Mouse (Mus musculus) stomach, embryonic 15.5 days (tissue): ENCODE data around the gene Nyx. TPM values are rescaled to one million over a fixed set of nuclear protein-coding genes. Genes with fewer than 3 reads are reported as not detected.
A peak's percentile ranks its signal among the peaks of the same experiment; 100 is the strongest.
"Not testable (repeated sequence)": the region's sequence is repeated elsewhere in the genome, so short reads cannot be mapped to it uniquely, and the experiment has no call there.

Experiments
- ATAC-seq: fragments of 200-750 bp; cut with Nextera tagmentation; 2 replicates; pipeline ENCODE4 v1.8.0; 2017; ENCODE audit warnings: low read depth, moderate number of reproducible peaks, moderate TSS enrichment; ENCODE audit not compliant: insufficient read depth, low FRiP score
- H3K27ac ChIP-seq: fragments of 300-500 bp; sonication (generic); 2 replicates; pipeline ENCODE4 v1.5.1; 2015; ENCODE audit warnings: mild to moderate bottlenecking, inconsistent platforms
- H3K27me3 ChIP-seq: fragments of 300-500 bp; sonication (generic); replicated peaks from 2 replicates; pipeline ENCODE4 v1.6.1; 2015; ENCODE audit warnings: inconsistent platforms
- H3K36me3 ChIP-seq: fragments of 300-500 bp; sonication (generic); 2 replicates; pipeline ENCODE4 v1.6.1; 2015; ENCODE audit warnings: inconsistent platforms
- H3K4me1 ChIP-seq: fragments of 300-500 bp; sonication (generic); 2 replicates; pipeline ENCODE4 v1.6.1; 2015; ENCODE audit warnings: inconsistent platforms
- H3K4me2 ChIP-seq: fragments of 300-500 bp; sonication (generic); 2 replicates; pipeline ENCODE4 v1.6.1; 2015; ENCODE audit warnings: mild to moderate bottlenecking, inconsistent platforms
- H3K4me3 ChIP-seq: fragments of 300-500 bp; sonication (generic); replicated peaks from 2 replicates; pipeline ENCODE4 v1.5.1; 2015; ENCODE audit warnings: inconsistent platforms
- H3K9ac ChIP-seq: fragments of 300-500 bp; sonication (generic); 2 replicates; pipeline ENCODE4 v1.6.1; 2015; ENCODE audit warnings: inconsistent platforms
- H3K9me3 ChIP-seq: fragments of 300-500 bp; sonication (generic); 2 replicates; pipeline ENCODE4 v1.6.1; 2016; ENCODE audit warnings: inconsistent platforms
- WGBS: fragments of 180-500 bp; shearing (Covaris S2); methylation state at CpG from one replicate; pipeline ENCODE4 v1.1.7; 2015; 5-methylcytosine and 5-hydroxymethylcytosine counted together
- polyA plus RNA-seq: library from polyadenylated mRNA; unstranded; fragments of >200 nt; fragmentation: Nextera tagmentation; extraction: Ambion mirVana; gene quantifications from 2 replicates; pipeline ENCODE4 v1.2.1, GENCODE M21; 2015

Nyx gene
- 0.03 TPM in 2 replicates for polyA plus RNA-seq

GRCm38 (mm10) chrX:13465810-13466209 lies at the start of gene Nyx:
Gene Nyx, plus strand, starts transcription at chrX:13466110.
- no peak for ATAC-seq
- Histone ChIP-seq H3K4me1 (no peaks in the 10 kb centered on the region), H3K27me3 (no peaks in the 10 kb centered on the region), H3K4me2 (no peak within 1 kb of the TSS), H3K27ac (no peak within 1 kb of the TSS), H3K36me3 (no peaks in the 10 kb centered on the region), H3K9me3 (no peaks in the 10 kb centered on the region), H3K9ac (no peak within 1 kb of the TSS), H3K4me3 (no peak within 1 kb of the TSS)
- WGBS: 85% methylated on average over 3 of the region's 3 CpGs

- H3K4me3 ChIP-seq: no peak overlapping the region
- no peak overlapping the region for H3K27ac ChIP-seq
- no peak overlapping the region for H3K9ac ChIP-seq
- H3K27me3 ChIP-seq: no peaks in the 10 kb centered on the region
- H3K36me3 ChIP-seq: no peaks in the 10 kb centered on the region
- no peaks in the 10 kb centered on the region for H3K9me3 ChIP-seq
- no peaks in the 10 kb centered on the region for H3K4me1 ChIP-seq
- 56% methylated on average over 4 of the region's 4 CpGs for WGBS
- H3K4me2 ChIP-seq: no peak overlapping the region
- ATAC-seq: no peak
These were observed 43.9 kb upstream of the Nyx start for GRCm38 (mm10) chrX:13422047-13422446.

GRCm38 (mm10) chrX:13431421-13431820 lies 34.5 kb upstream of the Nyx start:
- Histone ChIP-seq H3K4me1 (no peaks in the 10 kb centered on the region), H3K4me2 (no peak overlapping the region), H3K4me3 (no peak overlapping the region), H3K9ac (no peak overlapping the region), H3K9me3 (no peaks in the 10 kb centered on the region), H3K27me3 (no peaks in the 10 kb centered on the region), H3K27ac (no peak overlapping the region), H3K36me3 (no peaks in the 10 kb centered on the region)
- ATAC-seq: no peak
- 60% methylated on average over 6 of the region's 6 CpGs for WGBS

DNA sequence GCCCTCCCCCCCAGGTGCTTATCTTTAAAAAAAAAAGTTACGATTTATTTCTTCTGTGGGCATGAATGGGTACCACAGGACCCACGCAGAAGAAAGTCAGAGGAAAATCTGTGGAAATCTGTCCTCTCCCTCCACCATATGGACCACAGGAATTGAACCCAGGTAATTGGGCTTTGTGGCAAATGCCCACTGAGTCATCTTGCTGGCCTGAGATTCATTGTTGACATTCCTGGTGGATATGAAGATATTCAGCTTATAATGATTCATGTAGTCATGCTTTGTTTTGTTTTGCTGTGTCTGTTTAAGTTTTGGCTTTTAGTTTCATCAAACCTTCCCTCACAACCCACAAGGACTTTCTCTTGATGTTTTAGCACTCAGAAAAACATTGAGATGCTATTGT lies 29.9 kb upstream of the Nyx start:
- WGBS: 85% methylated on average over 2 of the region's 2 CpGs
- not testable (repeated sequence) for H3K36me3 ChIP-seq

GRCm38 (mm10) chrX:13456544-13456943 lies 9.4 kb upstream of the Nyx start:
- H3K9ac ChIP-seq, H3K4me1 ChIP-seq, H3K9me3 ChIP-seq, H3K36me3 ChIP-seq, H3K4me2 ChIP-seq, H3K27ac ChIP-seq, H3K27me3 ChIP-seq, H3K4me3 ChIP-seq, ATAC-seq: not testable (repeated sequence)
- 87% methylated on average over 9 of the region's 9 CpGs for WGBS

More for the DNA sequence above, 29.9 kb upstream of the Nyx start:
- not testable (repeated sequence) for H3K4me3 ChIP-seq, H3K9me3 ChIP-seq, H3K4me2 ChIP-seq, H3K9ac ChIP-seq, ATAC-seq, H3K27me3 ChIP-seq, H3K27ac ChIP-seq, H3K4me1 ChIP-seq

- H3K4me1 ChIP-seq: no peaks in the 10 kb centered on the region
- no peak overlapping the region for H3K4me3 ChIP-seq
- no peak overlapping the region for H3K27ac ChIP-seq
- ATAC-seq: no peak
- H3K9ac ChIP-seq: no peak overlapping the region
- 79% methylated on average over 1 of the region's 1 CpGs for WGBS
- no peaks in the 10 kb centered on the region for H3K36me3 ChIP-seq
- no peaks in the 10 kb centered on the region for H3K27me3 ChIP-seq
- H3K4me2 ChIP-seq: no peak overlapping the region
- H3K9me3 ChIP-seq: no peaks in the 10 kb centered on the region
These were observed 7.1 kb upstream of the Nyx start for GRCm38 (mm10) chrX:13458766-13459165.

- H3K4me3 ChIP-seq: peak overlapping the region; percentile 41
- ATAC-seq: peak; percentile 91
- no peaks in the 10 kb centered on the region for H3K36me3 ChIP-seq
- H3K4me1 ChIP-seq: no peaks in the 10 kb centered on the region
- peak overlapping the region; percentile 53 for H3K4me2 ChIP-seq
- H3K9me3 ChIP-seq: no peaks in the 10 kb centered on the region
- peak overlapping the region; percentile 61; the same call in 1 of the 2 replicates for H3K27ac ChIP-seq
- no peaks in the 10 kb centered on the region for H3K27me3 ChIP-seq
- 12% methylated on average over 45 of the region's 46 CpGs for WGBS
- H3K9ac ChIP-seq: no peak overlapping the region
These were observed 4.3 kb upstream of the Nyx start for GRCm38 (mm10) chrX:13461266-13462261.

GRCm38 (mm10) chrX:13462982-13463517 lies 2.9 kb upstream of the Nyx start:
- H3K36me3 ChIP-seq: no peaks in the 10 kb centered on the region
- no peak overlapping the region for H3K4me3 ChIP-seq
- no peaks in the 10 kb centered on the region for H3K4me1 ChIP-seq
- H3K4me2 ChIP-seq: no peak overlapping the region
- H3K9ac ChIP-seq: no peak overlapping the region
- no peak for ATAC-seq
- H3K9me3 ChIP-seq: no peaks in the 10 kb centered on the region
- H3K27me3 ChIP-seq: no peaks in the 10 kb centered on the region
- no peak overlapping the region for H3K27ac ChIP-seq
- WGBS: 67% methylated on average over 2 of the region's 2 CpGs

DNA sequence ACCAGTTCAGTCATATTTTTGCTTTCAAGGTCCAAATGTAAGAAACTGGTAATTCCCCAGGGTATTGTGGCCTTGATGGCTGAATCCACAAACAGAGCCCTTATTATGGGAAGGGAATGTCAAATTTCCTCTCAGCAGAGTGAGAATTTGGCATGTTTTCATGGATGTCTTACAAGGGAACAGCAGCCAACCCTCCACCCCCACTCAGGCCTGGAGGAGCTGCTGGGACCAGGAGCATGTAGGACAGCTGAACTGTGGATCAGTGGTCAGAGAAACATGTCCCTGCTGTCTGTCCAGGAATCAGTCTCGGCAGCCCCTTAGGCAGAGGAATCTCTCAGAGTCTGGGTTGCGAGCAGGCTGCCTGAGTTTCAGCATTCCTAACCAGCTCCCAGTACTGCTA lies 771 bp downstream of the Nyx start:
- Histone ChIP-seq H3K27me3 (no peaks in the 10 kb centered on the region), H3K4me3 (no peak overlapping the region), H3K9ac (no peak overlapping the region), H3K36me3 (no peaks in the 10 kb centered on the region), H3K27ac (no peak overlapping the region), H3K4me1 (no peaks in the 10 kb centered on the region), H3K4me2 (no peak overlapping the region), H3K9me3 (no peaks in the 10 kb centered on the region)
- ATAC-seq: no peak
- 81% methylated on average over 2 of the region's 2 CpGs for WGBS

GRCm38 (mm10) chrX:13467121-13467571 lies 1.2 kb downstream of the Nyx start:
- Histone ChIP-seq H3K9me3 (no peaks in the 10 kb centered on the region), H3K4me1 (no peaks in the 10 kb centered on the region), H3K9ac (no peak overlapping the region), H3K27ac (no peak overlapping the region), H3K4me2 (no peak overlapping the region), H3K36me3 (no peaks in the 10 kb centered on the region), H3K27me3 (no peaks in the 10 kb centered on the region), H3K4me3 (no peak overlapping the region)
- 71% methylated on average over 6 of the region's 6 CpGs for WGBS
- no peak for ATAC-seq

DNA sequence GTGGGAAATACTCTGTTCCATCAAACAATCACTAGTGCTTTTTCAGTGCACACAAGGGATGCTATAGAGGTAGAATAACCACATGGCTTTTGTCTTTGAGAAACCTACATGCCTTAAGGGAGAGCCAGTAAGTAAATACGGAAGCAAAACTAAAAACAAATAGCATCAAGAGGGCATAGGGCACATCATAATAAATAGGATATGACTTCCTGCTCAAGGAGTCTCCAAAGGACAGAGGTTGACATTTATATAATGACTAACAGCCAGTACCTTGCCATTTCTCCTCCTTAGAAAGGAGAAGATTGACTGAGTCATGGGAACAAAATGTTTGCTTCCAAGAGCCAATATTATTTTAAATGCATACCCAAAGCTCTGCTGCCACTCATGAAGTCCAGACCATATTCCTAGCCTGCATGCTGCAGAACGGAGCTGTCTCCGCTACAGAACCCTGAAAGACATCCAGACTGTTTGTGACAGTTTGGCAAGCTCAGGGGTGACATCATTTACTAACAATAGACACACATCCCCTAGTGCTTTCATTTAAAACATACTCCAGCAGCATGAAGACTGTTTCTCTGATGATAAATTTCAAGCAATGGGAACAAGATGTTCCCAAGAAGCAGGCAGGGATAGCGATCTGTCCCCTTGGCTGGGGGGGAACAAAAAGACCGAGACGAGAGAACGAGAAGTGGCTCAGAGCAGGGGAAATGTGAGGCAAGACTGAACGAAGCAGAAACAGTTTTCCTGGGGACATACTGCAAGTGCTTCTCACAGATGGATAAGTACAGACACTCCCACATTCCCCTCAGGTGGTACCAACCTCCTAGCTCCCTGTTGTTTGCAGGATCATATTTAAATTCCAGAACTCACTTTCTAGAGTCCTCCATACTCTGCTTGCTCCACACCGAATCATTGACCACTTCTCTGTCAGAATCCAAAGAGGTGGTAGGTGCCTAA lies 3.5 kb downstream of the Nyx start:
- Histone ChIP-seq H3K4me2 (no peak overlapping the region), H3K27me3 (no peaks in the 10 kb centered on the region), H3K9ac (no peak overlapping the region), H3K36me3 (no peaks in the 10 kb centered on the region), H3K27ac (no peak overlapping the region), H3K9me3 (no peaks in the 10 kb centered on the region), H3K4me3 (no peak overlapping the region), H3K4me1 (no peaks in the 10 kb centered on the region)
- no peak for ATAC-seq
- 61% methylated on average over 9 of the region's 9 CpGs for WGBS
